Mouse (Mus musculus): ENCODE results near the gene Smpx. TPM values are rescaled to one million over a fixed set of nuclear protein-coding genes. Genes with fewer than 3 reads are reported as not detected.

The Smpx gene
- total RNA-seq, 2 experiments from 2014 or later = 518 to 571 TPM

Other genes with a start within 250 kb of the Smpx start
- gene Sms, start 206.6 kb upstream of the Smpx start, total RNA-seq (2021) = 10 to 100 TPM; 44.4 to 49.1 TPM
- under 1 TPM in 1 of 2 experiments, not detected in 1; 0.45 TPM for gene Yy2, start 129.9 kb upstream of the Smpx start, total RNA-seq (2021)
- gene Mbtps2, start 100.2 kb upstream of the Smpx start, total RNA-seq (2021) = 10 to 100 TPM; 17.1 to 17.6 TPM
- 1 to 10 TPM; 4.5 to 5.9 TPM for gene Klhl34, start 119.5 kb downstream of the Smpx start, total RNA-seq (2021)